Mouse (Mus musculus): ENCODE results near the gene Top2a. TPM values are rescaled to one million over a fixed set of nuclear protein-coding genes. Genes with fewer than 3 reads are reported as not detected.

Top2a gene
- total and polyA plus RNA-seq, 3 experiments: 385 to 444 (median 400) TPM

DNA sequence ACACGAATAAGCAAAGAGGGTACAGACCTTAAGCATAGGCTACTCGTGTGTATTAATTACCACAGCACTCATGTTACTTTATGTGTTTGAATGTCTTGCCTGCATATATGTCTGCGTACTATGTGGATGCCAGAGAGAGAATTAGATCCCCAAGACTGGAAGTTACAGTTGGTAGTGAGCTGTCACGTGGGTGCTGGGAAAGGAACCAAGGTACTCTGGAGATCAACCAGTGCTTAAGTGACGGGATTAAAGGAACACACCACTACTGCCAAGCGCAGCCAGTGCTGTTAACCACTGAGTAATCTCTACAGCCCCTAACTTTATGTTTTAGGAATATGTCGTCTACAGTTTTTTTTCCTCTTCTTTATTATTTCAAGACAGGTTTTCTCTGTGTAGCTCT is 28.0 kb downstream of the Top2a start:
- dilution Hi-C loops (cut with MboI; ENCODE audit: extremely low pct_ligation_motif_present, extremely low pct_unique_long_range_greater_than_20kb, low sequenced_read_pairs) (no loop called here), in situ Hi-C loops (cut with MboI; ENCODE audit: low pct_ligation_motif_present, low pct_unique_long_range_greater_than_20kb, low sequenced_read_pairs) (no loop called here)
- Histone ChIP-seq H3K4me2 (ENCODE audit: insufficient read depth, low read depth, poor library complexity, severe bottlenecking) (no peak overlapping the region), H3K79me2 (replicated peaks; ENCODE audit: control insufficient read depth, extremely low read depth, insufficient read depth, poor library complexity, severe bottlenecking) (peaks cover 4% of the 10 kb centered on the region; the same call in 1 of the 2 replicates), H3K27me3 (replicated peaks) (no peaks in the 10 kb centered on the region), H3K27ac (ENCODE audit: insufficient read depth, low read depth) (no peak overlapping the region), H3K36me3 (replicated peaks in 1 of 2; ENCODE audit: control insufficient read depth in 1 of 2, insufficient read depth in 1 of 2, low read length in 1 of 2) (peaks cover 81 to 97% of the 10 kb centered on the region in 2 experiments), H3K9ac (ENCODE audit: insufficient read depth, low read depth) (no peak overlapping the region), H3K4me1 (ENCODE audit: control insufficient read depth in 1 of 2, insufficient read depth in 2 of 2) (no peaks in the 10 kb centered on the region), H3K4me3 (replicated peaks in 1 of 3; ENCODE audit: low read depth in 2 of 3, low read length in 2 of 3, poor library complexity in 1 of 3) (no peak overlapping the region), H3K9me3 (replicated peaks; ENCODE audit: low read length) (no peaks in the 10 kb centered on the region)
- no peak for TF ChIP-seq RCOR1 (conservative IDR thresholded peaks at IDR 0.05; ENCODE audit: low read depth, low read length)
- no peak for TF ChIP-seq JUN (IDR thresholded peaks at IDR 0.05; ENCODE audit: insufficient read depth, low read depth, low read length)
- TF ChIP-seq MYC (IDR thresholded peaks at IDR 0.05; ENCODE audit: low read depth, low read length): no peak
- no peak for TF ChIP-seq KAT2A (IDR thresholded peaks at IDR 0.05; ENCODE audit: insufficient replicate concordance, low read length)
- TF ChIP-seq NRF1 (IDR thresholded peaks at IDR 0.05; ENCODE audit: low read depth, low read length): no peak
- no peak for TF ChIP-seq ELF1 (IDR thresholded peaks at IDR 0.05; ENCODE audit: low read depth, low read length)
- TF ChIP-seq GABPA (IDR thresholded peaks at IDR 0.05; ENCODE audit: insufficient replicate concordance, low read depth, low read length): no peak
- TF ChIP-seq RAD21 (IDR thresholded peaks at IDR 0.05; ENCODE audit: low read depth, low read length): no peak
- no peak for TF ChIP-seq MAX (IDR thresholded peaks at IDR 0.05; ENCODE audit: low read length)
- no peak for TF ChIP-seq EP300 (IDR thresholded peaks at IDR 0.05; ENCODE audit: low read length)
- TF ChIP-seq JUND (conservative IDR thresholded peaks at IDR 0.05; ENCODE audit: low read depth, low read length): no peak
- TF ChIP-seq ETS1 (conservative IDR thresholded peaks at IDR 0.05; ENCODE audit: low read depth, low read length): no peak
- DNase-seq (ENCODE audit: extremely low read depth): no peak

DNA sequence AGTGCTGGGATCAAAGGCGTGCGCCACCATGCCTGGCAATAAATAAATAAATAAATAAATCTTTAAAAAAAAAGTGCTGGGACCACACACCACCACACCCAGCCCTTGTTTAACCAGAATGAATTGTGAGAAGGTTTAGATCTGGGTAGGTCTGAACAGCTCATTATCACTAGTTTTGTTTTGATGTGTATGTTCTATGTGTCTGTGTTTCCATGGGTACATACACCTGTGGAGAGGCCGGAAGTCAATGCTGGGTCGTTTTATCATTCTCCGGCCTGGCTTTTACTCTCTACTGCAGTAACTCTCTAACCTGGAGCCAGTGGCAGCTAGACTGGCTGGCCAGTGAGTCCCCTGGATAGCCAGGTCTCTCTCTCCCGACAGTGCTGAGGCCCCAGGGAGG is 33.1 kb downstream of the Top2a start:
- in situ Hi-C loops (cut with MboI; ENCODE audit: low pct_ligation_motif_present, low pct_unique_long_range_greater_than_20kb, low sequenced_read_pairs): no loop called here
- no peaks in the 10 kb centered on the region for H3K4me1 ChIP-seq (ENCODE audit: control insufficient read depth in 1 of 2, insufficient read depth in 2 of 2)
- H3K9ac ChIP-seq (ENCODE audit: insufficient read depth, low read depth): no peak overlapping the region
- dilution Hi-C loops (cut with MboI; ENCODE audit: extremely low pct_ligation_motif_present, extremely low pct_unique_long_range_greater_than_20kb, low sequenced_read_pairs): no loop called here
- H3K27ac ChIP-seq (ENCODE audit: insufficient read depth, low read depth): no peak overlapping the region
- no peaks in the 10 kb centered on the region for H3K9me3 ChIP-seq (replicated peaks; ENCODE audit: low read length)
- no peak overlapping the region for H3K4me2 ChIP-seq (ENCODE audit: insufficient read depth, low read depth, poor library complexity, severe bottlenecking)
- DNase-seq (ENCODE audit: extremely low read depth): no peak
- H3K4me3 ChIP-seq (replicated peaks in 1 of 3; ENCODE audit: low read depth in 2 of 3, low read length in 2 of 3, poor library complexity in 1 of 3): no peak overlapping the region
- peaks cover 49 to 83% of the 10 kb centered on the region in 2 experiments for H3K36me3 ChIP-seq (replicated peaks in 1 of 2; ENCODE audit: control insufficient read depth in 1 of 2, insufficient read depth in 1 of 2, low read length in 1 of 2)
- H3K79me2 ChIP-seq (replicated peaks; ENCODE audit: control insufficient read depth, extremely low read depth, insufficient read depth, poor library complexity, severe bottlenecking): no peaks in the 10 kb centered on the region; the same call in 1 of the 2 replicates
- no peak for TF ChIP-seq ZMIZ1 (IDR thresholded peaks at IDR 0.05; ENCODE audit: low read depth, low read length)
- TF ChIP-seq USF2 (conservative IDR thresholded peaks at IDR 0.05; ENCODE audit: low read depth, low read length): no peak
- TF ChIP-seq MYC (IDR thresholded peaks at IDR 0.05; ENCODE audit: low read depth, low read length): no peak
- TF ChIP-seq IRF4 (IDR thresholded peaks at IDR 0.05; ENCODE audit: low read depth, low read length): no peak
- TF ChIP-seq EP300 (IDR thresholded peaks at IDR 0.05; ENCODE audit: low read length): no peak
- no peak for TF ChIP-seq PAX5 (IDR thresholded peaks at IDR 0.05; ENCODE audit: low read length)
- no peaks in the 10 kb centered on the region for H3K27me3 ChIP-seq (replicated peaks)

All from CH12.LX (cell line).